Mouse (Mus musculus): ENCODE measurements at regions not wholly inside any gene's neighbourhood (a gene's known extent, or its start where the extent isn't known, plus 50 kb on each side); places are given as distances from the start of the nearest gene placed in this dataset.

GRCm38 (mm10) chr3:39904377-39904776 is 626.7 kb upstream of the Intu start:
- no peak for TF ChIP-seq EP300 (optimal IDR thresholded peaks at IDR 0.05)
- TF ChIP-seq CTCF (IDR thresholded peaks at IDR 0.05; ENCODE audit: low read depth): no peak

Data from stomach, postnatal 0 days (tissue).